Mouse (Mus musculus) stomach, postnatal 0 days (tissue): Measurements from ENCODE around the gene Crot.

Experiments used
- CTCF ChIP-seq: IDR thresholded peaks from 2 replicates; pipeline ENCODE4 v1.5.1; 2016; ENCODE audit warnings: antibody characterized with exemption, low read depth, mild to moderate bottlenecking, moderate library complexity
- EP300 ChIP-seq: optimal IDR thresholded peaks from 2 replicates; pipeline ENCODE3; 2016; ENCODE audit warnings: antibody characterized with exemption

DNA sequence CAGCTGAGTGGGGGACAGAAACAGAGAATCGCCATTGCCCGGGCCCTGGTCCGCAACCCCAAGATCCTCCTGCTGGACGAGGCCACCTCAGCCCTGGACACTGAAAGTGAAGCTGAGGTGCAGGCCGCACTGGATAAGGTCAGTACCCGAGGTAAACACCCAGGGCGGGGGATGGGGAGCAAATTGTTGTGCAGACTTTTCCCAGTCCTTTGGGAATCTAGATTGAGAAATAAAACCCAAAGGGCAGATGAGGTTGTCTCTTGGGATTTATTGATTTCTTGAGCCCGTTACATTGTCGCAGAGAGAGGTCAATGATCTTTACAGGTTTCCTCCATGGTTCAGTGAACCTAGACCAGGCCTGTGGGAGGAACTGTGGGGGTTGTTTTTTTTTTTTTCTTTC, 68.7 kb downstream of the Crot start:
- TF ChIP-seq CTCF (no peak), EP300 (no peak)
